Mouse (Mus musculus): ENCODE results near the gene Rbp7. TPM values are rescaled to one million over a fixed set of nuclear protein-coding genes. Genes with fewer than 3 reads are reported as not detected.
"Not testable (repeated sequence)": the region's sequence is repeated elsewhere in the genome, so short reads cannot be mapped to it uniquely, and the experiment has no call there.

Gene Rbp7
- polyA plus RNA-seq, 1 experiment from 2014 or later = not detected

DNA sequence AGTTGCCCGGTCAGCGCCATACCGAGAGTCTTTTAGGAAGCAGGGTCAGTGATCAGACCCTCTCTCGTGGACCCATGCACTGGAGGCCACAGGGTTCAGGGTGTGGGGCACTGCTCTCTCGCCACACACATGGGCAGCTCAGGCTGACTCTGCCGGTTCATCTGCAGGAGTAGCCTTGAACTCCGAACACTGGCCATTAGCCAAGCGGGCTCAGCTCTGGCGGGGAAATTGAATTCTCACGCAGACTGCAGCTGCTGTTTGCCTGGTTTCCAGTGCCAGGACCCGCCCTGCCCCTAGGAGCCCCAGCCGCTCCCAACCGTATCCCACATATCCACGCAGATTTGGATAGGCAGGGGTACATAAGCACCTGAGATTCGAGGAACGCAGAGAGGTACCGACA lies 515 bp downstream of the Rbp7 start:
- ATAC-seq (ENCODE audit: low FRiP score, low read depth) = no peak
- no peaks in the 10 kb centered on the region for H3K9me3 ChIP-seq
- no peaks in the 10 kb centered on the region for H3K27me3 ChIP-seq
- H3K9ac ChIP-seq (replicated peaks) = no peak overlapping the region
- H3K36me3 ChIP-seq = no peaks in the 10 kb centered on the region
- 88% methylated on average over 17 of the region's 17 CpGs for WGBS
- no peak overlapping the region for H3K4me2 ChIP-seq (replicated peaks)
- H3K4me3 ChIP-seq = no peak overlapping the region
- no peaks in the 10 kb centered on the region for H3K4me1 ChIP-seq
- H3K27ac ChIP-seq (replicated peaks) = no peak overlapping the region

DNA sequence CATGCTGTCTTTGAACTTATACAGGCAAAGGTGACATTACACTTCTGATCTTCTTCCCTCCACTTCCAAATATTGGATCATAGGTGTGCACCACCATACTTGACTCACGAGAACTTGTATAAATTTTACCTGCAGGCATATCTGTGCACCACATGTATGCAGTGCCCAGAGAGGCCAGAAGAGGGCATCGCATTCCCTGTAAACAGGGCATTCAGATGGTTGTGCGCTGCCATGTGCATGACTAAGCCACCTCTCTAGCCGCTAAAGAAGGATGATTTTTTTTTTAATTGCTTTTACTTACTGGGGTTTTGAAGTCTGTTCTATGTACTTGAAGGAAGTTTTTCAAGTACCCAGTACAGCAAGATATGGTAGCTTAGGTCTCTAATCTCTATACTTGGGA lies 1.1 kb downstream of the Rbp7 start:
- no peak for ATAC-seq (ENCODE audit: low FRiP score, low read depth)
- Histone ChIP-seq H3K4me2 (replicated peaks) (no peak overlapping the region), H3K4me1 (no peaks in the 10 kb centered on the region), H3K9me3 (no peaks in the 10 kb centered on the region), H3K4me3 (no peak overlapping the region), H3K36me3 (no peaks in the 10 kb centered on the region), H3K9ac (replicated peaks) (no peak overlapping the region), H3K27me3 (no peaks in the 10 kb centered on the region), H3K27ac (replicated peaks) (no peak overlapping the region)
- 83% methylated on average over 4 of the region's 4 CpGs for WGBS

DNA sequence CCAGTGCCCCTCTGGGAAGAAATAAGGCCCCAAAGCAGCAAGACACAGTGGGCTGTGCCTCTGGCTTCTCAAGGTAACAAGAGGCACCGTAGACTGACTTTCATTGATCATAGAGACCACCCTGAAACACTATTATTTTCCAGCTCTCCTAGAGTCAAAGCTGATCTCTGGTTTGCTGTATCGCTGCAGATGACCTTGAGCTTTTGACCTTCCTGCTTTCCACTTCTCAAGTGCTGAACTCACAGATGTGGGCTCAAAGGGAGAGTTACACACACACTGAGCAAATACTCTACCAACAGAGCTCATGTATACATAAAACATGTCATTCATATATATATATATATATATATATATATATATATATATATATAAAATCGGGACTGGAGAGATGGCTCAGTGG lies 4.1 kb downstream of the Rbp7 start:
- H3K4me3 ChIP-seq = no peak overlapping the region
- WGBS = 85% methylated on average over 3 of the region's 3 CpGs
- H3K27ac ChIP-seq (replicated peaks) = no peak overlapping the region
- H3K27me3 ChIP-seq = no peaks in the 10 kb centered on the region
- H3K9ac ChIP-seq (replicated peaks) = no peak overlapping the region
- H3K4me2 ChIP-seq (replicated peaks) = no peak overlapping the region
- peaks cover 8% of the 10 kb centered on the region for H3K4me1 ChIP-seq
- H3K9me3 ChIP-seq = no peaks in the 10 kb centered on the region
- no peak for ATAC-seq (ENCODE audit: low FRiP score, low read depth)
- H3K36me3 ChIP-seq = no peaks in the 10 kb centered on the region

DNA sequence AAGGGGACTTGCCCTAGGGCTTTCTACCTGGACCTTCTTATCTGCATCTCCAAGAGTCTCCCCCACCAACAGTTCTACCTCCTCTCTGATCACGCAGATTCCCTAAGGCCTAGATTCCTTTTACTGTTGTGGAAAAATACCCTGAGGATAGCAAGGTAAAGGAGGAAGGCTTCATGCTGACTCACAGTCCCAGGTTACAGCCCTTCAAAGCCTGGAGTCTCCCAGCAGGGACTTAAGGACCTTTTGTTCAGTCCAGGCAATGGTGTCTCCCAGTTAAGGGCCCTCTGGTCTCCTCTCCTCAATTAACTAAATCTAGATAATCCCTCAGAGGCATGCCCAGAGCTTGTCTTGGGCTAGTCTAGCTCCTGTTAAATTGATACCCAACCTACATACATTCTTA lies 8.5 kb downstream of the Rbp7 start:
- Histone ChIP-seq H3K4me2 (replicated peaks) (peak overlapping the region; percentile 55), H3K4me3 (no peak overlapping the region), H3K27ac (replicated peaks) (peak overlapping the region; percentile 93), H3K4me1 (peaks cover 16% of the 10 kb centered on the region), H3K36me3 (no peaks in the 10 kb centered on the region), H3K9ac (replicated peaks) (0 out of 2 replicates have a peak overlapping the region, but pooled peaks have one; percentile 63), H3K27me3 (no peaks in the 10 kb centered on the region), H3K9me3 (no peaks in the 10 kb centered on the region)
- ATAC-seq (ENCODE audit: low FRiP score, low read depth) = no peak
- 42% methylated on average over 1 of the region's 1 CpGs for WGBS

DNA sequence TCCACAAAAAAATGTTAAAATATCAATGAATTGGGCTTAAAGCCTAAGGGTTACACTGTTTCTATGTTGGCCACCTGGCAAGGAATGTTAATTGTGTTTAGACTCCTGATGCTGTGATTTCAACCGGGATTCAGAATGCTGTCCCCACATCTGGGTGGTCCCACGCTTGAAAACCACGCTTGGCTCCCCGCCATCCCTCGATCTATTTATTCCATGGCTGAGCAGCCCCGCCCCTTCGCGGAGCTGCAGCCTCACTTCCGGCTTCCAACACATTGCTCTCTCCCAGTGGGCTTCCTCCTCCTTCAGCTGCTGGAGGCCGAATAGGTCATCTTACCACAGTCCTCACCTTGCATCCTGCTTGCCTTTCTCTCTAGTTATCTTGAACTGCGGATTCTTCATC lies 8.9 kb downstream of the Rbp7 start:
- peak; percentile 50 for ATAC-seq (ENCODE audit: low FRiP score, low read depth)
- Histone ChIP-seq H3K4me1 (peaks cover 16% of the 10 kb centered on the region), H3K9me3 (no peaks in the 10 kb centered on the region), H3K4me3 (peak overlapping the region; percentile 38), H3K27ac (replicated peaks) (peak overlapping the region; percentile 93), H3K36me3 (no peaks in the 10 kb centered on the region), H3K27me3 (no peaks in the 10 kb centered on the region), H3K4me2 (replicated peaks) (peak overlapping the region; percentile 55), H3K9ac (replicated peaks) (peak overlapping the region; percentile 63; the same call in 1 of the 2 replicates)
- WGBS = 3% methylated on average over 11 of the region's 11 CpGs

DNA sequence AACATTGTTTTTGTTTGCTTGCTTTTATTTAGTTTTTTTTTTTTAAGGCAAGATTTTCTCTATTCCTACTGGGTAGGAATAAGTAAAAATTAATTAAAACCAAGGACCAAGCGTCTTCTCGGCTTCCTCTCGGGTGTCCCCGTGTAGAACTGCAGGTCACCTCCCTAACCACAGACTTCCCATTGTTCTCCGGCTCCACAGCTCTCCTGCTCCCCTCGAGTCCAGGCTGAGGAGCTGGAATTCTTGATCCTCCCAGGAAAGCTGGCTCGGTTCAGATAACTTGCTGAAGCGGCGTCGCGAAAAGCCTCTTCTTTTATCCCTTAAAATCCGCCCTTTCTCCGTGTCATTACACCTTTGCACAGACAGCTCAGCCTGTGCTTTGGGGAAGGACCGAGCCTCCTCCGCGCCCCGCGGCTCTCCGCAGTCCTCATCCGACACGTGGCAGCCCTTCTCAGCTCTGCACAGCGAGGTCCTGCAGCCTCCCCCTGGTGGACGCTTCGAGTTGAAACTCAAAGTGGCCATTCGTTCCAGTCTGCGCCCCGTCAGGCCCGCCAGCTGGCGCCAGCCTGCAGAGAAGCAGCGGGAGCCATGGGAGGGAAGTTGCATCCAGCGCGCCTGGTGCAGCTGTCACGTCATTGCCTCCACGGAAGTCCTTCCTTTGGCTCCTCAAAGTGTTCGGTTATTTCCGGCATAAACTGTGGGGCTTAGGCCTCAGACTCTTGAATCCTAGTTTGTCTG lies 9.6 kb downstream of the Rbp7 start:
- no peaks in the 10 kb centered on the region for H3K9me3 ChIP-seq
- H3K4me2 ChIP-seq (replicated peaks) = peak overlapping the region; percentile 55
- H3K4me1 ChIP-seq = peaks cover 16% of the 10 kb centered on the region
- H3K27me3 ChIP-seq = no peaks in the 10 kb centered on the region
- WGBS = under 1% methylated on average over 36 of the region's 36 CpGs
- H3K27ac ChIP-seq (replicated peaks) = peak overlapping the region; percentile 93
- peak; percentile 97 for ATAC-seq (ENCODE audit: low FRiP score, low read depth)
- peak overlapping the region; percentile 63 for H3K9ac ChIP-seq (replicated peaks)
- peak overlapping the region; percentile 38 for H3K4me3 ChIP-seq
- no peaks in the 10 kb centered on the region for H3K36me3 ChIP-seq

DNA sequence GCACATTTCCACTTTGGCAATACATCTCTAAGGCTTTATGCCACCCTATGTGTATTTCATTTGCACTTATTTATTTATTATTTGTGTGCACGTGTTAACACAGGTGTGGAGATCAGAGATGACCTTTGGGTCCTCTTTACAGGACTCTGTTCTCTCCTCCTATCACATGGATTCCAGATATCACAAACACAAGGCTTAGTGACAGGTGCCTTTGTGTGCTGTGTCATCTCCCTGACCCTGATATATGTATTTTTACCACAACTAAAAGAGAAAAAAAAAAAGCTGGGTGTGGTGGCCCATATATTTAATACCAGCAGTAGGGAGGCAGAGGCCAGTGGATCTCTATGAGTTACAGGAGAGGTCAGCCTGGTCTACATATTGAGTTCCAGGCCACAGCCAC lies 10.3 kb downstream of the Rbp7 start:
- H3K27me3 ChIP-seq = no peaks in the 10 kb centered on the region
- H3K4me1 ChIP-seq = peaks cover 16% of the 10 kb centered on the region
- ATAC-seq (ENCODE audit: low FRiP score, low read depth) = no peak
- no peaks in the 10 kb centered on the region for H3K9me3 ChIP-seq
- no peak overlapping the region for H3K4me3 ChIP-seq
- 65% methylated on average over 1 of the region's 1 CpGs for WGBS
- peak overlapping the region; percentile 55; the same call in 1 of the 2 replicates for H3K4me2 ChIP-seq (replicated peaks)
- H3K36me3 ChIP-seq = no peaks in the 10 kb centered on the region
- peak overlapping the region; percentile 93 for H3K27ac ChIP-seq (replicated peaks)
- peak overlapping the region; percentile 63; the same call in 1 of the 2 replicates for H3K9ac ChIP-seq (replicated peaks)

DNA sequence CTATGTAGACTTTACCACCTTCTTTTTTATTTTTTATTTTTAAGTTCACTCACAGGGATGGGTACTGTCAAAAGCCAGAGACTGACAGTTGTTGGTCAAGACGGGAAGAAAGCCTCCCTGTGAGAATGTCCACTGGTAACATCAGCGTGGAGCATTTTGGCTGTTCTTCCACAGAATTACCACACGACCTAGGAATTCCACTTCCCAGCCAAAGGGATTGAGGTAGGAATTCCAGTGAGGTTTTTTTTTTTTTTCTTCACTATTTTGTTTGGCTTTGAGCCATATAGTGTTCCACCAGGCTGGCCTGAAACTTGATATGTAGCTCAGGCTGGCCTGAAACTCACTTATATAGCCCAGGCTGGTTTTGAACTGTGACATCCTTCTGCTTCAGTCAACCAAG lies 12.3 kb downstream of the Rbp7 start:
- ATAC-seq (ENCODE audit: low FRiP score, low read depth) = no peak
- Histone ChIP-seq H3K4me3 (no peak overlapping the region), H3K4me2 (replicated peaks) (no peak overlapping the region)

DNA sequence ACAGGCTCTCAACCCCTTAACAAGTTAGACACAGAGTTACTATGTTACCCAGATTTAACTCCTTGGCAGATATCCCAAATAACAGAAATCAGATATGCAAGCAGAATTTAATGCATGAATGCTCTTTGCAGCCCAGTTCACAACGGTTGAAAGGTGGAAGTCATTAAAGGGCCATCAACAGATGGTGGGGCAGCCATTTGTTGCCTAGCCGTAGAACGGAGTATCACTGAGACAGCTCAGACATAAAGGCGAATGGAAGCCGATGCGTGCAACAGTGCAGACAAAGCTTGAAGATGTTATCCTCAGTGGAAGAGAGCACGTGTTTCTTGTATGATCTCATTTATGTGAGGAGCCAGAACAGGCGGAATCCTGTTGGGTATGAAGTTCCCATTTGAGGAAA lies 14.2 kb downstream of the Rbp7 start:
- WGBS = 83% methylated on average over 8 of the region's 8 CpGs

More for the DNA sequence above, 12.3 kb downstream of the Rbp7 start:
- no peaks in the 10 kb centered on the region for H3K36me3 ChIP-seq
- no peaks in the 10 kb centered on the region for H3K27me3 ChIP-seq
- H3K27ac ChIP-seq (replicated peaks) = no peak overlapping the region
- H3K9ac ChIP-seq (replicated peaks) = no peak overlapping the region
- 76% methylated on average over 3 of the region's 3 CpGs for WGBS
- no peaks in the 10 kb centered on the region for H3K9me3 ChIP-seq
- peaks cover 16% of the 10 kb centered on the region for H3K4me1 ChIP-seq

DNA sequence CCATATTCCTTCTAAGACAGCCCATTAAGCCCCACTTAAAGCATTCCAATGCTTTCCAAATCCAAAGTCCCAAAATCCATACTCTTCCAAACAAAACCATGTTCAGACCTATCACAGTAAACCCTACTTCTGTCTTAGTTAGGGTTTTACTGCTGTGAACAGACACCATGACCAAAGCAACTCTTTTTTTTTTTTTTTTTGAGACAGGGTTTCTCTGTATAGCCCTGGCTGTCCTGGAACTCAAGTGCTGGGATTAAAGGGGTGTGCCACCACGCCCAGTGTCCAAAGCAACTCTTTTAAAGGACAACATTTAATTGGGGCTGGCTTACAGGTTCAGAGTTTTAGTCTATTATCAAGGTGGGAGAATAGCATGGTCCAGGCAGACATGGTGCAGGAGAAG lies 22.9 kb downstream of the Rbp7 start:
- not testable (repeated sequence) for H3K36me3 ChIP-seq; ATAC-seq (ENCODE audit: low FRiP score, low read depth); H3K27me3 ChIP-seq; H3K4me1 ChIP-seq; H3K4me3 ChIP-seq; H3K9me3 ChIP-seq; H3K4me2 ChIP-seq (replicated peaks); H3K27ac ChIP-seq (replicated peaks); H3K9ac ChIP-seq (replicated peaks)
- WGBS = 81% methylated on average over 1 of the region's 1 CpGs

More for the DNA sequence above, 14.2 kb downstream of the Rbp7 start:
- Histone ChIP-seq H3K36me3 (no peaks in the 10 kb centered on the region), H3K4me1 (peaks cover 7% of the 10 kb centered on the region), H3K27me3 (no peaks in the 10 kb centered on the region), H3K4me3 (no peak overlapping the region), H3K4me2 (replicated peaks) (no peak overlapping the region), H3K27ac (replicated peaks) (no peak overlapping the region), H3K9ac (replicated peaks) (no peak overlapping the region), H3K9me3 (no peaks in the 10 kb centered on the region)
- ATAC-seq (ENCODE audit: low FRiP score, low read depth) = no peak

DNA sequence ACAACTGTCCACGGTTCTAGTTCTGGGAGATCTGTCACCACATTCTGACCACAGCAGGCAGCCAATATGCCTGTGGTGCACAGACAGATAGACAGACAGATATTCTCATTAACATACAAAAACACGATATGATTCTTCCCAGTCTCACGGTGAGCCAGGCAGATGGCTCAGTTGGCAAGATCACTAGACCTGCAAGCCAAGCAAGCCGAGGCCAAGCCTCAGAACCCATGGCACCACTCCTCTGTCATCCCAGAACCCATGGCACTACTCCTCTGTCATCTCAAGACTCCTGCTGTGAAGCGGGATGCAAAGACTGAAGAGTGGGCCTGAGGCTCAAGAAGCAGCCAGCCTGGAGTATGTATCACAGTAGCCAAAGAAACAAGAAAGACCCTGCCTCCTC lies 25.2 kb downstream of the Rbp7 start:
- H3K27me3 ChIP-seq = no peaks in the 10 kb centered on the region
- H3K27ac ChIP-seq (replicated peaks) = no peak overlapping the region
- peaks cover 7% of the 10 kb centered on the region for H3K4me1 ChIP-seq
- H3K36me3 ChIP-seq = no peaks in the 10 kb centered on the region
- H3K4me2 ChIP-seq (replicated peaks) = no peak overlapping the region
- no peaks in the 10 kb centered on the region for H3K9me3 ChIP-seq
- ATAC-seq (ENCODE audit: low FRiP score, low read depth) = no peak
- 83% methylated on average over 5 of the region's 5 CpGs for WGBS
- H3K4me3 ChIP-seq = no peak overlapping the region
- no peak overlapping the region for H3K9ac ChIP-seq (replicated peaks)

DNA sequence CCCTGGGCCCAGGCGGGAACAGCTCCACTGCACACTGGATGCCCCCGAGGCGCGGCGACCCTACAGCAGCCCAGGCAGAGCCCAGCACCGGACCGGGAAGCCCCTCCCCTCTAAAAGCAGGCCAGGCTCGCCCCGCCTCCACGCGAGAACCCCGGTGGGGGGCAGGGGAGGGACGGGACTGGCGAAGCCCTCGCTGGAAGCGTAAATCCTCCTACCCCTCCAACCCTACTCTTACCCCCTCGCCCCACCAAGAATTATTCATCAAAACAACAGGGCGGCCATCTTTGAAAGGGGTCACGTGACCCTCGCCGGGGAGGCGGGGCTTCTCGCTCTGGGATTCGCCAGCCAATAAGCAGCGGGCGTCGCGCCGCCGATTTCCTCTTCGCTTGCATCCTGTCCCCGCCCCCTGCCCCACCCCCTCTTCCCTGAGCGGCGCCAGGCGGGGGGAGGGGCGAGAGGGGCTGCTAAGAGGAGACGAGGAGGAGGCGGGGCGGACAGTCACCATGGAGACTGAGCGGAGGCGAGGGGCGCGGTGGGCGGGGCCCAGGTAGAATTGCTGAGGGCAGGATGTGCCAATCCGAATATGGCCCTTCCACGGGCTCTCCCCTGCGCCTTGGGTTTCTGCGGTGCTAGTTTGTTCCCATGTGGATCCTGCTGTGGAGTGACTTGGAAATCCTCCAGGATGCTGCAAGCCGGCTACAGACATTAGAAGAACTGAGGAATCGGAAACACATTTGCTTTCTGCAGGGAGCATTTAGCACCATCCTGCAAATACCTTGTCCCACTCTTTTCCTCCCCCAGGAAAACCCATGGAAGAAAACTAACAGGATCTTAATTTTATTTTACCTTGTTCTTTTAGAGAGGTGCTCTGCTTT lies 28.2 kb downstream of the Rbp7 start, which contains the start of gene Ube4b:
Gene Ube4b, minus strand, starts transcription at position 425 of the 875 bp plus-strand sequence.
- H3K27me3 ChIP-seq = no peaks in the 10 kb centered on the region
- peak; percentile 95 for ATAC-seq (ENCODE audit: low FRiP score, low read depth)
- H3K9me3 ChIP-seq = no peaks in the 10 kb centered on the region
- peaks cover 20% of the 10 kb centered on the region for H3K4me1 ChIP-seq
- under 1% methylated on average over 36 of the region's 50 CpGs for WGBS
- H3K27ac ChIP-seq (replicated peaks) = peak within 1 kb of the TSS; percentile 99
- H3K9ac ChIP-seq (replicated peaks) = peak within 1 kb of the TSS; percentile 85
- peak within 1 kb of the TSS; percentile 84 for H3K4me3 ChIP-seq
- H3K36me3 ChIP-seq = no peaks in the 10 kb centered on the region
- H3K4me2 ChIP-seq (replicated peaks) = peak within 1 kb of the TSS; percentile 76
